Mouse (Mus musculus) kidney, embryonic 14.5 days (tissue): ENCODE measurements around the gene Cyp2d10. TPM values are rescaled to one million over a fixed set of nuclear protein-coding genes. Genes with fewer than 3 reads are reported as not detected.
A peak's percentile ranks its signal among the peaks of the same experiment; 100 is the strongest.

Experiments
- ATAC-seq: fragments of 200-750 bp; cut with Nextera tagmentation; 2 replicates; pipeline ENCODE4 v1.8.0; 2017; ENCODE audit warnings: moderate number of reproducible peaks, mild to moderate bottlenecking, moderate TSS enrichment, moderate library complexity; ENCODE audit not compliant: low FRiP score, low TSS enrichment
- H3K27ac ChIP-seq: fragments of 300-500 bp; sonication (generic); 2 replicates; pipeline ENCODE4 v1.5.1; 2014; ENCODE audit warnings: low read depth, mild to moderate bottlenecking, low read length, moderate library complexity, mixed read lengths
- H3K27me3 ChIP-seq: fragments of 300-500 bp; sonication (generic); 2 replicates; pipeline ENCODE4 v1.6.1; 2014; ENCODE audit warnings: mild to moderate bottlenecking, low read length; ENCODE audit not compliant: control insufficient read depth, insufficient read depth
- H3K36me3 ChIP-seq: fragments of 300-500 bp; sonication (generic); 2 replicates; pipeline ENCODE4 v1.6.1; 2014; ENCODE audit warnings: low read length, mixed read lengths; ENCODE audit not compliant: control insufficient read depth, insufficient read depth
- H3K4me1 ChIP-seq: fragments of 300-500 bp; sonication (generic); 2 replicates; pipeline ENCODE4 v1.6.1; 2014; ENCODE audit warnings: low read length, mixed read lengths; ENCODE audit not compliant: control insufficient read depth, insufficient read depth
- H3K4me2 ChIP-seq: fragments of 300-500 bp; sonication (generic); replicated peaks from 2 replicates; pipeline ENCODE4 v1.6.1; 2014; ENCODE audit warnings: low read depth, mild to moderate bottlenecking, low read length
- H3K4me3 ChIP-seq: fragments of 300-500 bp; sonication (generic); 2 replicates; pipeline ENCODE4 v1.5.1; 2014; ENCODE audit warnings: mild to moderate bottlenecking, low read length
- H3K9ac ChIP-seq: fragments of 300-500 bp; sonication (generic); 2 replicates; pipeline ENCODE4 v1.6.1; 2014; ENCODE audit warnings: low read depth, mild to moderate bottlenecking, low read length, moderate library complexity
- H3K9me3 ChIP-seq: fragments of 300-500 bp; sonication (generic); 2 replicates; pipeline ENCODE4 v1.6.1; 2016; ENCODE audit warnings: low read length; ENCODE audit not compliant: control insufficient read depth
- whole genome bisulfite sequencing: fragments of 180-500 bp; shearing (Covaris S2); extraction: QIAGEN DNeasy Blood & Tissue Kit; methylation state at CpG from one replicate; pipeline ENCODE4 v1.1.7; 2014; 5-methylcytosine and 5-hydroxymethylcytosine counted together
- polyA plus RNA-seq: library from polyadenylated mRNA; unstranded; fragments of >200 nt; fragmentation: Nextera tagmentation; extraction: Ambion mirVana; gene quantifications from 2 replicates; pipeline ENCODE4 v1.2.1, GENCODE M21; 2014

Cyp2d10 gene
- polyA plus RNA-seq, 1 experiment from 2014 or later, result not detected

DNA sequence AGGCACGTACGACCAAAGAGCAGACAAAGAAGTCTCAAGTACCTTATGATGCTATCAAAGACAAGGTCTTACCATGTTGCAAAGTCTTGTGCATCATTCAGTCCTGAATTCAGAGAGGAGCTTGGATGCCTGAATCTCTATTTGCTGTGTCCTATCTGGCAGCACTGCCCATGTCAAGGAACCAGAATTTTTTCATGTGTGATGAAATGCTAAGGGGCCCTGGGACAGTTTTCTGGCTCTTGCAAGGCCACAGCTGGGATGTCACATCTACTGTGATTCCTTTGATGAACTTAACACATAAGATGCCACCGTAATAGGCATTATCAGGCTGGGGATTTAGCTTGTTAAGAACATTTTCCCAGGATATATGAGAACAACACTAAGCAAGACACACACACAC, 28.0 kb upstream of the Cyp2d10 start:
- Histone ChIP-seq H3K4me1 (no peaks in the 10 kb centered on the region), H3K4me2 (no peak overlapping the region), H3K36me3 (no peaks in the 10 kb centered on the region), H3K9ac (no peak overlapping the region), H3K27ac (no peak overlapping the region), H3K9me3 (peaks cover 8% of the 10 kb centered on the region; the same call in 1 of the 2 replicates), H3K4me3 (no peak overlapping the region), H3K27me3 (no peaks in the 10 kb centered on the region)
- WGBS, result 91% methylated on average over 3 of the region's 3 CpGs
- no peak for ATAC-seq

DNA sequence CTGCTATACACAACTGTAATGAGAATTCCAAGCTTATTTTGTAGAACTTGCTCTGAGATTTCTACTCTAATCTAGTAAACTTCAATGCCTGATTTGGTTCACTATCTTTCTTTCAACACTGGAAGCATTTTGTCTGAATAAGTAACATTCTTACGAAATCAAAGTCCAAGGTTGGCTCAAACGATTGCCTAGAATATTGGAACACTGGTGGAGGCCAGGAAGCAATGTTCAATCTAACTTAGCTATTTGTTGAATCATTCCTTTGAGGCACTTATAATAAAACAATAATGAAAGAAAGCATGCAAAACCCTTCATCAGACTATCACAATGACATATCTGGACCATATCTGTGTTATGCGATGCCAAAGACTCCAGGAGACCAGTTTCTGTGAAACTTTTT, 27.5 kb upstream of the Cyp2d10 start:
- no peaks in the 10 kb centered on the region for H3K36me3 ChIP-seq
- no peaks in the 10 kb centered on the region for H3K27me3 ChIP-seq
- no peak overlapping the region for H3K27ac ChIP-seq
- no peak overlapping the region for H3K9ac ChIP-seq
- ATAC-seq, result no peak
- H3K9me3 ChIP-seq, result peaks cover 11% of the 10 kb centered on the region
- H3K4me2 ChIP-seq, result no peak overlapping the region
- no peak overlapping the region for H3K4me3 ChIP-seq
- 92% methylated on average over 3 of the region's 3 CpGs for WGBS
- no peaks in the 10 kb centered on the region for H3K4me1 ChIP-seq

DNA sequence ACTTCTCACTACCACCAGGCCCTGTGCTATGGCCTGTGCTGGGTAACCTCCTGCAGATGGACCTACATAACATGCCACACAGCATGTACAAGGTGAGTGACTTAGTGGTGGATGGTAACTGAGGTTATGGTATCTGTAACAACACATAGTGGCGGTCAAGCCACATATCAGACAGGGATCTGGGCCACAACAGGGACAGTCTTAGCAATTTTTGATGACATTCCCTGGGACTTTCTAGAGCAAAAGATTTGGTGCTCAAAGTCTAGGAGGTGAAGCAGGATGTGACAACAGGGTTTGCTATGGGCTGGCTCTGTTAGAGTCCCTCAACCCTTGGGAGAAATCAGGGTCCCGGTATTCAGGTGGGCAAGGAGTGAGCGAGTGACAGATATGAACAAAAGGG, 26.6 kb upstream of the Cyp2d10 start:
- no peak overlapping the region for H3K27ac ChIP-seq
- ATAC-seq, result no peak
- WGBS, result 94% methylated on average over 3 of the region's 3 CpGs

DNA sequence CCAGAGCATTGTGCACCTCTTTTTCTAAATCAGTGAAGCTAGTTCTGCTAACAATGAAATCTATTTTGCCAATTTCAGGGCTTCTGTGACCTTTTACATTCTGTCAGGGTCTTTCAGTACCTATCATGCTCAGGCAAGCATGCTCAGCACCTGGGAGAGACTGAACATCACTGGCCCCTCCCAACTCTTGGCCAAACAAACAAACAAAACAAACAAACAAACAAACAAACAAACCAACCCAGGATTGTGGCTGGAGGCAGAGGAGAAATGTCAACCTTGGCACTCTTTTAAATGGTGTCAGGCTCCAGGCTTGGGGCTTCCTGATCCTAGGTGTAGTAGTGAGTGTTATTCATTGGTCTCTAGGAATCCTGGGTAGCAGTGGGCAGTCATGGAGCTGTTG, 26.1 kb upstream of the Cyp2d10 start, which contains the start of gene Cyp2d9:
Gene Cyp2d9, plus strand, starts transcription at position 301 of the 400 bp plus-strand sequence.
- H3K9me3 ChIP-seq, result peaks cover 11% of the 10 kb centered on the region
- no peaks in the 10 kb centered on the region for H3K36me3 ChIP-seq
- no peak within 1 kb of the TSS for H3K27ac ChIP-seq
- ATAC-seq, result no peak
- H3K4me2 ChIP-seq, result no peak within 1 kb of the TSS
- H3K9ac ChIP-seq, result no peak within 1 kb of the TSS
- no peak within 1 kb of the TSS for H3K4me3 ChIP-seq
- no peaks in the 10 kb centered on the region for H3K4me1 ChIP-seq
- H3K27me3 ChIP-seq, result no peaks in the 10 kb centered on the region

More for the DNA sequence above, 26.6 kb upstream of the Cyp2d10 start:
- Histone ChIP-seq H3K36me3 (no peaks in the 10 kb centered on the region), H3K27me3 (no peaks in the 10 kb centered on the region), H3K9me3 (peaks cover 11% of the 10 kb centered on the region), H3K4me3 (no peak overlapping the region), H3K9ac (no peak overlapping the region), H3K4me2 (no peak overlapping the region), H3K4me1 (no peaks in the 10 kb centered on the region)

DNA sequence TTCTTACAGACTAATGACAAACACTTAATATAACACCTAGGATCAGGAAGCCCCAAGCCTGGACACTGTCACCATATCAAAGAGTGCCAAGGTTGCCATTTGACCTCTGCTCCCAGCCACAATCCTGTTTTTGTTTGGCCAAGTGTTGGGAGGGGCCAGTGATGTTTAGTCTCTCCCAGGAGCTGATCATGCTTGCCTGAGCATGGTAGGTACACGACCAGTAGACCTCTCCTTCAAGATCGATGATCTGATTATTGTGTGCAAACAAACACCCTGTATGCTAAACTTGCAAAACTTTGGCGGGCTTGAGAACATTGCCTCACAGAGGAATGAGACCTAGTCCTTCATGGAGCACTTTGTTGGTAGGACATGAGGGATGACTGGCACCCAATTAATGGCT, 16.5 kb upstream of the Cyp2d10 start:
- no peak overlapping the region for H3K27ac ChIP-seq
- H3K9ac ChIP-seq, result no peak overlapping the region
- no peaks in the 10 kb centered on the region for H3K36me3 ChIP-seq
- H3K4me3 ChIP-seq, result no peak overlapping the region
- H3K4me2 ChIP-seq, result no peak overlapping the region
- H3K9me3 ChIP-seq, result no peaks in the 10 kb centered on the region
- H3K27me3 ChIP-seq, result no peaks in the 10 kb centered on the region
- no peaks in the 10 kb centered on the region for H3K4me1 ChIP-seq
- ATAC-seq, result no peak
- 77% methylated on average over 3 of the region's 3 CpGs for WGBS

DNA sequence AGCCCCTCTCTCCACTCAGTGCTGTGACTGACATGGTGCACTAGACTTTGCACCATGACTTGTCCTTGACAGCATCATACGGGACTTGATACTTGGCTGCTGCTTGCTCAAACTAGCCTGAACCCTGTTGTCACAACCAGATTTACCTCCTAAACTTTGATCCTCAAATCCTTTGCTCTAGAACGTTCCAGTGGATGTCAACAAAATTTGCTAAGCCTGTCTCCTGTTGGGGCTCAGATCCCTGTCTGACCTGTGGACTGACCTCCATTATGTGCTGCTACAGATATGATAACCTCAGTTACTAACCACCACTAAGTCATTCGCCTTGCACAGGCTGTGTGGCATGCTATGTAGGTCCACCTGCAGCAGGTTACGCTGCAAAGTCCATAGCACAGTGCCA, 15.9 kb upstream of the Cyp2d10 start:
- Histone ChIP-seq H3K36me3 (no peaks in the 10 kb centered on the region), H3K4me3 (no peak overlapping the region), H3K9me3 (no peaks in the 10 kb centered on the region), H3K27ac (no peak overlapping the region), H3K9ac (no peak overlapping the region), H3K27me3 (no peaks in the 10 kb centered on the region), H3K4me2 (no peak overlapping the region), H3K4me1 (no peaks in the 10 kb centered on the region)
- WGBS, result 81% methylated on average over 4 of the region's 4 CpGs
- no peak for ATAC-seq

DNA sequence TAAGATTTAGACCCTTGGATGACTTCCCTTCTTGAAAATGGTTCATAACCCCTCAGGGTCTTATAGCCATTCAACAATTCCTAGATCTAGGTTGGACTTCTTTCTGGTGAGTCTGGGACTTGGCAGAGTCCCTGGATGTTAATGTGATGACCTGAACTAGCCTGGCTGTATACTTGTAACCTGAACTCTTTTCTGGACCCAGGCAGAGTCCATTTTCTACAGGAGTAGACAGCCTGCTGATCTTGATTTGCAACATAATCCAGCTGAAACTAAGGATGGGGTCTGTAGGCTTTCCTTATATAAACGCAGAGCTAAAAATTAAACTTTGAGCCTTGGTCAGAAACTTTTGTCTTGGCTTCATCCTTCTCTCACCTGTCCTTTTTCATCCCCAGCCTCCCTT, 11.6 kb upstream of the Cyp2d10 start:
- H3K4me2 ChIP-seq, result no peak overlapping the region
- no peaks in the 10 kb centered on the region for H3K9me3 ChIP-seq
- H3K4me3 ChIP-seq, result no peak overlapping the region
- H3K4me1 ChIP-seq, result peaks cover 7% of the 10 kb centered on the region; the same call in 1 of the 2 replicates
- no peak for ATAC-seq
- no peaks in the 10 kb centered on the region for H3K36me3 ChIP-seq
- H3K27ac ChIP-seq, result no peak overlapping the region
- no peaks in the 10 kb centered on the region for H3K27me3 ChIP-seq
- 81% methylated on average over 1 of the region's 1 CpGs for WGBS
- H3K9ac ChIP-seq, result no peak overlapping the region

DNA sequence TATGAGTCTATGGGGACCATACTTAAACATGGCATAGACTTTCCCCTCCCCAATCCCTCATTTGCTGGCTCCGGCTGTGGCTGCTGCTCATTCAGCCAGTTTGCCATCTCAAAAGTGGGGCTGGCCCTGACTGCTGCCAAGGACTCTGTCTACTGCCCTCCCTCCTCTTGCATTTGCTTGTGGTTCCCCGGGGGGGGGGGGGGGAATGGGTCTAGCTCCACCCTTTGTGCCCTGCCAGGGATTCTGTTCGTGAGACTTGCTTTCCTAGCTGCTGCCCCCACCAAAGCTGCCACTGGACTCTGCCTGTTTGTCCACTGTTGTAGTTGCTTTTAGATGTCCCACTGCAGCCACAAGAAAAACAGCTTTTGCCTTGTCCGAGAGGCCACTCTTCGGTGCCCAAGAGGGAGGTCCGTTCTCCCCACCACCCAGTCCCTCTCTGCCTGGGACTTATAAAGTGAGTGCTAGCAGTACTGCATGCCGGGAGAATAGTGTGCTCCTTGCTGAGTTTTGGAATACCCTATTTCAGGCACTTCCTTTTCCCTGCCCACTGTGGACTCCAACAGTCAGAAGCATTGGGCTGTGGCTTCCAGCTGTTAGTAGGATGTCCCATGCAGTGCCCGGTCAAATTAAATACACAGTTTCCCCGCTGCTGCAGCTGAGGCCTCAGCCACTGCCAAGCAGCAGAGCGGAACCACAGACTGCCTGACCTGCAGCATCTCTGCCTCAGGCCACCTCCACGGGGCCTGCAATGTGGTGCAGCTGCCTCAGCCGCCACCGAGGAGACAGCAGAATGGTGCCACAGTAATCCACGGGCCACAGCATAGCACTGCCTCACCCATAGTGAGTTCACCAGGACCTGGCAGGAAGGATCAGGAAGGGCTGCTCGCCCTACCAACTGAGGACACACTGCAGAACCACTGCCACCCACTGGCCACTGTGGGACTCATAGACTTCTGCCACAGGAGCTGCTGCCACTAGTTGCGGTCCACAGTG, 10.1 kb upstream of the Cyp2d10 start:
- Histone ChIP-seq H3K27ac (no peak overlapping the region), H3K4me3 (no peak overlapping the region), H3K36me3 (no peaks in the 10 kb centered on the region), H3K4me1 (peaks cover 7% of the 10 kb centered on the region; the same call in 1 of the 2 replicates), H3K4me2 (peak overlapping the region; percentile 32; the same call in 1 of the 2 replicates), H3K9me3 (no peaks in the 10 kb centered on the region), H3K9ac (0 out of 2 replicates have a peak overlapping the region, but pooled peaks have one; percentile 18), H3K27me3 (no peaks in the 10 kb centered on the region)
- 30% methylated on average over 16 of the region's 16 CpGs for WGBS
- peak; percentile 88 for ATAC-seq

DNA sequence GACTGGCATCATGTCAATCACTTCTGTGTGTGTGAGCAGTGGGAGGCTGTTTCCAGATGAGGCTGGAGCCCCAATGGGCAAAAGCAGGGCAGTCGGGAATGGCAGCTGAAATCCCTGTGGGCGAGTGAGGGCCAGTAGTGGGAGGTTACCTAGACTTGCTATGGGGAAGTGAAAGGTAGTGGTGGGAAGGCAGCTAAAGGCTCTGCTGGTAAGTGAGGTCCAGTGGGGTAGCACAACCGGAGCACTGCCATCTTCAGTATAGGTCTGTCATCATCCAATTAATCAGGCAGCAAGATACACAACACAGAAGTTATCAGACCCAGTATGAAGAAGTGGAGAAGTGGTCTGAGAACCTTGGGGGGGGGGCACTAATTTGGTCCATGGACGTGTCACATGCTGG, 541 bp upstream of the Cyp2d10 start:
- H3K4me2 ChIP-seq, result no peak overlapping the region
- no peak overlapping the region for H3K4me3 ChIP-seq
- H3K4me1 ChIP-seq, result no peaks in the 10 kb centered on the region
- no peaks in the 10 kb centered on the region for H3K9me3 ChIP-seq
- no peak overlapping the region for H3K27ac ChIP-seq
- no peaks in the 10 kb centered on the region for H3K36me3 ChIP-seq
- ATAC-seq, result no peak
- no peaks in the 10 kb centered on the region for H3K27me3 ChIP-seq
- no peak overlapping the region for H3K9ac ChIP-seq
- WGBS, result 82% methylated on average over 4 of the region's 4 CpGs
